Mouse (Mus musculus) cerebellum, adult 11-12 months (tissue): Measurements from ENCODE around the gene Cep164.
"Not testable (repeated sequence)": the region's sequence is repeated elsewhere in the genome, so short reads cannot be mapped to it uniquely, and the experiment has no call there.

Experiments used
- DNase-seq: peaks from one replicate; pipeline ENCODE4 v3.0.0; 2022

The Cep164 gene

GRCm38 (mm10) chr9:45783249-45784069 is 45.0 kb downstream of the Cep164 start:
- no peak for DNase-seq

- DNase-seq: no peak
Measured at GRCm38 (mm10) chr9:45779201-45779600, 49.3 kb downstream of the Cep164 start.

GRCm38 (mm10) chr9:45776176-45776575 is 52.3 kb downstream of the Cep164 start:
- DNase-seq: not testable (repeated sequence)

- DNase-seq: no peak
Measured at GRCm38 (mm10) chr9:45774088-45774487, 54.4 kb downstream of the Cep164 start.

GRCm38 (mm10) chr9:45769596-45769995 is 58.9 kb downstream of the Cep164 start:
- DNase-seq: no peak

GRCm38 (mm10) chr9:45768421-45768820 is 60.1 kb downstream of the Cep164 start:
- no peak for DNase-seq

- DNase-seq: no peak
Measured at GRCm38 (mm10) chr9:45767155-45767554, 61.3 kb downstream of the Cep164 start.

GRCm38 (mm10) chr9:45766195-45766594 is 62.3 kb downstream of the Cep164 start:
- DNase-seq: no peak

GRCm38 (mm10) chr9:45754452-45755091 is 73.9 kb downstream of the Cep164 start:
- DNase-seq: peak; percentile 68

- DNase-seq: no peak
Measured at GRCm38 (mm10) chr9:45749917-45750316, 78.6 kb downstream of the Cep164 start.

GRCm38 (mm10) chr9:45745451-45745850 is 83.0 kb downstream of the Cep164 start:
- DNase-seq: no peak

GRCm38 (mm10) chr9:45740584-45740980 is 87.9 kb downstream of the Cep164 start:
- DNase-seq: no peak

- peak; percentile 46 for DNase-seq
Measured at GRCm38 (mm10) chr9:45739702-45740583, 88.5 kb downstream of the Cep164 start.

GRCm38 (mm10) chr9:45739001-45739701 is 89.3 kb downstream of the Cep164 start:
- DNase-seq: peak; percentile 59

GRCm38 (mm10) chr9:45733246-45733645 is 95.2 kb downstream of the Cep164 start:
- DNase-seq: no peak

GRCm38 (mm10) chr9:45731851-45732250 is 96.6 kb downstream of the Cep164 start:
- peak; percentile 54 for DNase-seq

GRCm38 (mm10) chr9:45719997-45720396 is 108.5 kb downstream of the Cep164 start:
- no peak for DNase-seq
